Mouse (Mus musculus) intestine, postnatal 0 days (tissue): ENCODE results near the gene Samm50. TPM values are rescaled to one million over a fixed set of nuclear protein-coding genes. Genes with fewer than 3 reads are reported as not detected.

ENCODE experiments used
- ATAC-seq: fragments of 200-750 bp; cut with Nextera tagmentation; 2 replicates; pipeline ENCODE4 v1.8.0; 2017; ENCODE audit warnings: mild to moderate bottlenecking, moderate TSS enrichment, moderate library complexity
- H3K27ac ChIP-seq: fragments of 300-500 bp; sonication (generic); 2 replicates; pipeline ENCODE4 v1.5.1; 2014; ENCODE audit warnings: mild to moderate bottlenecking, low read depth, low read length, moderate library complexity
- H3K27me3 ChIP-seq: fragments of 300-500 bp; sonication (generic); replicated peaks from 2 replicates; pipeline ENCODE4 v1.6.1; 2014; ENCODE audit warnings: low read length, mixed read lengths; ENCODE audit not compliant: control insufficient read depth, insufficient read depth
- H3K36me3 ChIP-seq: fragments of 300-500 bp; sonication (generic); 2 replicates; pipeline ENCODE4 v1.6.1; 2014; ENCODE audit warnings: mild to moderate bottlenecking, moderate library complexity; ENCODE audit not compliant: control insufficient read depth, insufficient read depth
- H3K4me1 ChIP-seq: fragments of 300-500 bp; sonication (generic); replicated peaks from 2 replicates; pipeline ENCODE4 v1.6.1; 2014; ENCODE audit warnings: antibody characterized with exemption, low read length, mixed read lengths; ENCODE audit not compliant: control insufficient read depth, insufficient read depth
- H3K4me2 ChIP-seq: fragments of 300-500 bp; sonication (generic); replicated peaks from 2 replicates; pipeline ENCODE4 v1.6.1; 2014; ENCODE audit warnings: low read depth, mild to moderate bottlenecking, moderate library complexity
- H3K4me3 ChIP-seq: fragments of 300-500 bp; sonication (generic); 2 replicates; pipeline ENCODE4 v1.5.1; 2014; ENCODE audit warnings: low read depth, low read length
- H3K9ac ChIP-seq: fragments of 300-500 bp; sonication (generic); 2 replicates; pipeline ENCODE4 v1.6.1; 2014; ENCODE audit warnings: mild to moderate bottlenecking, low read depth, low read length
- H3K9me3 ChIP-seq: fragments of 300-500 bp; sonication (generic); 2 replicates; pipeline ENCODE4 v1.6.1; 2016; ENCODE audit warnings: mixed run types; ENCODE audit not compliant: control insufficient read depth
- CTCF ChIP-seq: sonication (generic); IDR thresholded peaks from 2 replicates; pipeline ENCODE4 v1.5.1; 2016; ENCODE audit warnings: low read depth, mild to moderate bottlenecking, control low read depth, antibody characterized with exemption, moderate library complexity
- whole genome bisulfite sequencing: fragments of 180-500 bp; shearing (Covaris S2); extraction: QIAGEN DNeasy Blood & Tissue Kit; methylation state at CpG from one replicate; pipeline ENCODE4 v1.1.7; 2014; 5-methylcytosine and 5-hydroxymethylcytosine counted together
- polyA plus RNA-seq: library from polyadenylated mRNA; unstranded; fragments of >200 nt; fragmentation: Nextera tagmentation; extraction: Ambion mirVana; gene quantifications from 2 replicates; pipeline ENCODE4 v1.2.1, GENCODE M21; 2015

The Samm50 gene
- polyA plus RNA-seq, 1 experiment from 2014 or later: 110 TPM

DNA sequence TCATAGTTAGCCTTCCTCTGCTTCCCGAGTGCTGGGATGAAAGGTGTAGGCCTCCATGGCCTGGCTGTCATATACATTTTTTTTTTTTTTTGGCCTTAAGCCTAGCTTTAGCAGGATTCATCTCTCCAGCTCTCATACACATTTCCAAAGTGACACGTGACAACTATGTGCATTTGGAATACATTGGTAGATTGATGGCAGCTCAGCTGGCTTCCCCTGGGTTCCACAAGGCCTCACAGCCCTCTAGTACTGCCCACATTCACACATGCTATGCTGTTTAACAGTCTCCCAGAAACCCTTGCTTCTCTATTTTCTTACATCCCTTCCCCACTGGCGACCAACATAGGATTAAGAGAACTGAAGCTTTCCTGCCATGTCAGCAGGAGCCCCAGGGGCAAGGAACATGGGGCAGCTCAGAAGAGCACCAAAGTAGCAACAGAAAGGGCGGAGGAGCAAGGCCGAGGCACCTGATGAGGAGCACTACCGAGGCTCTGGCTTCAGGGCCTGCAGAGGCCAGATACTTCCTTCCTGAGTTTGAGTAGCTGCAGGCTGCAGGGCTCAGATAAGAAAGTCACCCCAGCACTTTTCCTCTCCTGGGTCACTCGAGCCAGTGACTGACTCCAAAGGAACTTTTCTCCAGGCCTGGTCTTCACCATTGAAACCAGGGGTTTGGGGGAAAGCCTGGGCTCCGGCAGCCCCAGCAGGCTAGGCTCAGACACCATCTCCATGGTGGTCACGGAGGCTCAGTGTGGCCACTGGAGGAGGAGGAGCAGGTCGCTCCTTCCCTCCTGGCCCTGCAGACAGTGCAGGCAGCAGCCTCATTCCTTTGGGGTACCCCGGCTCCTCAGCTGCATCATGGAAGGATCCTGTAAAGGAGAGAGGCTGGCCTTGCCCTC, 17.7 kb downstream of the Samm50 start:
- H3K9ac ChIP-seq: no peak overlapping the region
- H3K27me3 ChIP-seq: no peaks in the 10 kb centered on the region
- no peak overlapping the region for H3K4me2 ChIP-seq
- 78% methylated on average over 11 of the region's 11 CpGs for WGBS
- TF ChIP-seq CTCF: no peak
- no peak overlapping the region for H3K4me3 ChIP-seq
- no peak overlapping the region; the same call in 1 of the 2 replicates for H3K27ac ChIP-seq
- H3K9me3 ChIP-seq: no peaks in the 10 kb centered on the region
- H3K4me1 ChIP-seq: no peaks in the 10 kb centered on the region
- no peak for ATAC-seq
- peaks cover 77% of the 10 kb centered on the region for H3K36me3 ChIP-seq

DNA sequence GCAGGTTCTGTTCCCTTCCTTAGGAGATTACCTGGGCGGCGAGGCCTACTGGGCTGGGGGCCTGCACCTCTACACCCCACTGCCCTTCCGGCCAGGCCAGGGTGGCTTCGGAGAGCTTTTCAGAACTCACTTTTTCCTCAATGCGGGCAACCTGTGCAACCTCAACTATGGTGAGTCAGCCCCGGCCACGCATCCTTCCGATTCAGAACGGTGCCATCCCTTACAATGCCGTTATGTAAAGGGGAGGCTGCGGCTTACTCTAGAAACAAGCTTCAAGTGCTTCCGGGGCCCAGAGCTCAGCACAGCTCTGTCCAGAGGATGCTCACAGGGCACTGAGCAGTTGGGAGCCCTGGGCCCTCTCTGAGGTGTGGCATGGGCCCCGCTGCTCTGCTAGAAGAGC, 18.4 kb downstream of the Samm50 start:
- no peaks in the 10 kb centered on the region for H3K4me1 ChIP-seq
- H3K36me3 ChIP-seq: peaks cover 70% of the 10 kb centered on the region
- no peak for ATAC-seq
- 95% methylated on average over 13 of the region's 13 CpGs for WGBS
- H3K4me2 ChIP-seq: no peak overlapping the region
- no peak for TF ChIP-seq CTCF
- no peaks in the 10 kb centered on the region for H3K9me3 ChIP-seq
- no peak overlapping the region for H3K4me3 ChIP-seq
- H3K27ac ChIP-seq: no peak overlapping the region
- no peak overlapping the region for H3K9ac ChIP-seq
- no peaks in the 10 kb centered on the region for H3K27me3 ChIP-seq

DNA sequence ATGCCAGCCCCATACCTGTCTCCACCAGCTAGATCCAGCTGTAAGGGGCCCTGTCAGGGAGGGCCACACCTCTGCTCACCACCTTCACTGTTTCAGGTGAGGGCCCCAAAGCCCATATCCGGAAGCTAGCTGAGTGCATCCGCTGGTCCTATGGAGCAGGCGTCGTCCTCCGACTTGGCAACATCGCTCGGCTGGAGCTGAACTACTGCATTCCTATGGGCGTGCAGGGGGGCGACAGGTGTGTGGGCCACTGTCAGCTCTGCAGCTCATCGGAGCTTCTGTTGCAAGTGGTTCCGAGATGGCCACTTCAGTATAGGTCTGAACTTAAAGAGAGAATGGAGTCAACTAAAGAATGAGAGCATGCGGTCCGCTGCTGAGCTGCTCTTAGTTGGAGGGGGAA, 18.9 kb downstream of the Samm50 start:
- H3K9ac ChIP-seq: no peak overlapping the region
- no peak overlapping the region for H3K27ac ChIP-seq
- H3K27me3 ChIP-seq: no peaks in the 10 kb centered on the region
- H3K4me1 ChIP-seq: no peaks in the 10 kb centered on the region
- 90% methylated on average over 13 of the region's 13 CpGs for WGBS
- no peak overlapping the region for H3K4me3 ChIP-seq
- H3K4me2 ChIP-seq: no peak overlapping the region
- peaks cover 65% of the 10 kb centered on the region for H3K36me3 ChIP-seq
- no peaks in the 10 kb centered on the region for H3K9me3 ChIP-seq
- ATAC-seq: no peak
- no peak for TF ChIP-seq CTCF

DNA sequence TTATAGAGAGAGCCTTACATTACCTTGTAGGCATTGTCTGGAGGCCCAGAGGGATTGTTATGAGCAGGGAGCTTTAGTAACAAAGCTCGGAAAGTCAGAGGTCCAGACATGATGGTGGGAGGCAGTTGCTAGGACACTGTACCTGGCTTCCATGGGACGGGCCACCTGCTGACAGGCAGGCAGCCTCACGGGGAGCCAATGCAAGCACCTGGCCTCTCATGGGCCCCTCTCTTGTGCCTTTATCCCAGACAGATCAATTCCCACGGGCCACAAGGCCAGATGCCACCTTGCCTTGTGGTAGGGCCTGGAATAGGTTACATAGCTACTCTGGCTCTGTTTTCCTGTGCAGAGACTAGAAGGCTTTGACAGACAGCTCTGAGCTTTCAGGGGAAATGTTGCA, 19.5 kb downstream of the Samm50 start:
- H3K9ac ChIP-seq: no peak overlapping the region
- H3K4me1 ChIP-seq: no peaks in the 10 kb centered on the region
- 0 out of 2 replicates have a peak, but pooled peaks have one; percentile 2 for ATAC-seq
- TF ChIP-seq CTCF: no peak
- no peak overlapping the region for H3K27ac ChIP-seq
- H3K36me3 ChIP-seq: peaks cover 59% of the 10 kb centered on the region
- WGBS: 82% methylated on average over 4 of the region's 4 CpGs
- no peak overlapping the region for H3K4me3 ChIP-seq
- no peak overlapping the region for H3K4me2 ChIP-seq
- H3K9me3 ChIP-seq: no peaks in the 10 kb centered on the region
- no peaks in the 10 kb centered on the region for H3K27me3 ChIP-seq

DNA sequence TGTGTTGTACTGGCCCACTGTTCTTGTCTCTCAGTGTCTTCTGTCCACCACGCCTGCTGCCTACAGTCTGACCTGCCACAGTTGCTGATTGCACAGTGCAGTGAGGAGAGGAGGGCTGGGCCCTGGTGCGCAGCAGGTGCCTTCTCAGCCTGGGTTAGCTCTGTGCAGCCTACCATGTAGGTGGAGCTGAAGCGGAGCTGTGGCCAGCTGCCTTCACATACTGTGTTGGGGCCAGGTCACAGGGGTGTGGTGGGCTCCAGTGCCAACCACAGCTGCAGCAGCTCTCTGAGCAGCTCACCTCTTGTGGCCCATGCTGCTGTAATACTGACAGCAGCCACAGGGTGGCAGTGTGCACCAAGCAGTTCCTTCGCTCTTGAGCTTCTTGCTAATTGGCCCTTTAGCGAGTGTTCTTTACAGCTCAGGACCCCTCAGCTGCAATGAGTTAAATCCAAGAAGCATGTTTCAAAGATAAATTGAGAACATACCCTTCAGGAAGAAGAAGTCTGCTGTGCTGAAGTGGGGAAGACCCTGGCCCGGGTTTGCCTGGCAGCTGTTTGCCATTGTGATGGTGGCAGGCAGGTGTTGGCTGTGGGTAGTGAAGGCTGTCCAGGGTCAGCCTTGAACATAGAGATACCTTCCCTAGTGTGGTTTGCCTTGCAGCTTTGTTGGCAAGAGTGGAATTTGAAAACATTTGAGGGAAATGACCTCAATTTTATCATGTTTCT, 20.2 kb downstream of the Samm50 start:
- Histone ChIP-seq H3K9ac (no peak overlapping the region), H3K4me1 (no peaks in the 10 kb centered on the region), H3K4me3 (no peak overlapping the region), H3K27ac (no peak overlapping the region), H3K36me3 (peaks cover 53% of the 10 kb centered on the region), H3K27me3 (no peaks in the 10 kb centered on the region), H3K4me2 (no peak overlapping the region), H3K9me3 (no peaks in the 10 kb centered on the region)
- WGBS: 47% methylated on average over 6 of the region's 6 CpGs
- peak; percentile 17 for ATAC-seq
- peak; percentile 99 for TF ChIP-seq CTCF

DNA sequence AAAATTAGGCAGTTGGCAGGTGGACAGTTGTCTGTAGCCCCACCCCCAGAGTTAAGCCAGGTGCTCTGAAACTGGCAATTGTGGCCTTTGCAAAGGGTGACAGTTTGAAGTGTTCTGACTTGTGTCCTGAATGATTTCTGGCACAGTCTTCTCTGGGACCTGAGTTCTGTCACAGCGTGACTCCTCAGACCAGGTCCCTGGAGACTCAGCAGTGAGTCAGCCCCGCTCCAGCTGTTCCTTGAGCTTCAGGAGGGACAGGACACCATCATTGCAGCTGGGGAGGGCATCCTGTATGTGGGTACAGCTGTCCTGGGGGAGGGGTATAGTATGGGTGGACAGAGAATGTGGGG, 20.7 kb downstream of the Samm50 start:
- TF ChIP-seq CTCF: no peak
- no peak for ATAC-seq
- 88% methylated on average over 2 of the region's 2 CpGs for WGBS
- H3K9me3 ChIP-seq: no peaks in the 10 kb centered on the region
- H3K27ac ChIP-seq: no peak overlapping the region
- H3K9ac ChIP-seq: no peak overlapping the region
- no peaks in the 10 kb centered on the region for H3K4me1 ChIP-seq
- peaks cover 49% of the 10 kb centered on the region for H3K36me3 ChIP-seq
- H3K4me2 ChIP-seq: no peak overlapping the region
- H3K27me3 ChIP-seq: no peaks in the 10 kb centered on the region
- H3K4me3 ChIP-seq: no peak overlapping the region
